Mouse (Mus musculus) C2C12 (cell line): ENCODE measurements around the gene Plac1.

Source experiments
- CTCF ChIP-seq: IDR thresholded peaks from one replicate; pipeline ENCODE4 v1.5.1; 2011; ENCODE audit not compliant: control insufficient read depth, insufficient read depth, insufficient read length
- MYOD1 ChIP-seq: IDR thresholded peaks from one replicate; pipeline ENCODE4 v1.6.1; 2011; ENCODE audit warnings: low read depth; ENCODE audit not compliant: control insufficient read depth, insufficient read length
- USF1 ChIP-seq: IDR thresholded peaks from one replicate; pipeline ENCODE4 v1.6.1; 2011; ENCODE audit warnings: low read depth, mild to moderate bottlenecking, control low read depth, moderate library complexity

- no peak for TF ChIP-seq CTCF
- TF ChIP-seq MYOD1 = no peak
- TF ChIP-seq USF1 = no peak
Observed at GRCm38 (mm10) chrX:53212485-53212884, 27.4 kb downstream of the Plac1 start.
